Mouse (Mus musculus): ENCODE measurements around the gene Ppm1m. TPM values are rescaled to one million over a fixed set of nuclear protein-coding genes. Genes with fewer than 3 reads are reported as not detected.

The Ppm1m gene
- total RNA-seq, 2 experiments from 2014 or later = 19.4 to 21.8 TPM

- H3K4me3 ChIP-seq = no peak overlapping the region
- no peak overlapping the region for H3K27ac ChIP-seq
- TF ChIP-seq CTCF (conservative IDR thresholded peaks at IDR 0.05) = no peak
- no peak for DNase-seq (ENCODE audit: low spot score in 2 of 2)
These were observed 2.3 kb downstream of the Ppm1m start for GRCm38 (mm10) chr9:106197081-106197713.

- DNase-seq (ENCODE audit: low spot score in 2 of 2) = no peak
- TF ChIP-seq CTCF (conservative IDR thresholded peaks at IDR 0.05) = no peak
- no peak overlapping the region for H3K4me3 ChIP-seq
- peak overlapping the region; percentile 83; the same call in 1 of the 2 replicates for H3K27ac ChIP-seq
These were observed 3.9 kb downstream of the Ppm1m start for GRCm38 (mm10) chr9:106195693-106196092.

GRCm38 (mm10) chr9:106193930-106194807 lies 5.4 kb downstream of the Ppm1m start:
- no peak overlapping the region for H3K4me3 ChIP-seq

GRCm38 (mm10) chr9:106192998-106193397 lies 6.5 kb downstream of the Ppm1m start:
- no peak for DNase-seq (ENCODE audit: low spot score in 2 of 2)
- H3K27ac ChIP-seq = peak overlapping the region; percentile 83
- H3K4me3 ChIP-seq = no peak overlapping the region
- TF ChIP-seq CTCF (conservative IDR thresholded peaks at IDR 0.05) = no peak

More at GRCm38 (mm10) chr9:106193930-106194807, 5.4 kb downstream of the Ppm1m start:
- H3K27ac ChIP-seq = peak overlapping the region; percentile 83
- no peak for TF ChIP-seq CTCF (conservative IDR thresholded peaks at IDR 0.05)
- DNase-seq (ENCODE audit: low spot score in 2 of 2) = no peak

GRCm38 (mm10) chr9:106192024-106192423 lies 7.5 kb downstream of the Ppm1m start:
- Histone ChIP-seq H3K27ac (peak overlapping the region; percentile 83; the same call in 1 of the 2 replicates), H3K4me3 (no peak overlapping the region)
- TF ChIP-seq CTCF (conservative IDR thresholded peaks at IDR 0.05) = no peak
- DNase-seq (ENCODE audit: low spot score in 2 of 2) = no peak

- H3K4me3 ChIP-seq = no peak overlapping the region
- peak overlapping the region; percentile 18 for H3K27ac ChIP-seq
- no peak for DNase-seq (ENCODE audit: low spot score in 2 of 2)
- TF ChIP-seq CTCF (conservative IDR thresholded peaks at IDR 0.05) = no peak
These were observed 8.2 kb downstream of the Ppm1m start for GRCm38 (mm10) chr9:106191355-106191754.

GRCm38 (mm10) chr9:106183996-106184395 lies 15.6 kb downstream of the Ppm1m start:
- TF ChIP-seq CTCF (conservative IDR thresholded peaks at IDR 0.05) = no peak
- H3K27ac ChIP-seq = no peak overlapping the region
- DNase-seq (ENCODE audit: low spot score in 2 of 2) = no peak
- no peak overlapping the region for H3K4me3 ChIP-seq

GRCm38 (mm10) chr9:106182146-106182545 lies 17.4 kb downstream of the Ppm1m start:
- H3K4me3 ChIP-seq = no peak overlapping the region
- no peak for TF ChIP-seq CTCF (conservative IDR thresholded peaks at IDR 0.05)
- no peak for DNase-seq (ENCODE audit: low spot score in 2 of 2)

GRCm38 (mm10) chr9:106179964-106180363 lies 19.6 kb downstream of the Ppm1m start:
- H3K27ac ChIP-seq = no peak overlapping the region
- DNase-seq (ENCODE audit: low spot score in 2 of 2) = no peak
- H3K4me3 ChIP-seq = no peak overlapping the region
- TF ChIP-seq CTCF (conservative IDR thresholded peaks at IDR 0.05) = no peak

More at GRCm38 (mm10) chr9:106182146-106182545, 17.4 kb downstream of the Ppm1m start:
- H3K27ac ChIP-seq = no peak overlapping the region

- no peak for TF ChIP-seq CTCF (conservative IDR thresholded peaks at IDR 0.05)
- no peak for DNase-seq (ENCODE audit: low spot score in 2 of 2)
- H3K4me3 ChIP-seq = no peak overlapping the region
These were observed 20.1 kb downstream of the Ppm1m start for GRCm38 (mm10) chr9:106179454-106179853.

GRCm38 (mm10) chr9:106177799-106178198 lies 21.7 kb downstream of the Ppm1m start:
- no peak for TF ChIP-seq CTCF (conservative IDR thresholded peaks at IDR 0.05)
- no peak for DNase-seq (ENCODE audit: low spot score in 2 of 2)
- H3K27ac ChIP-seq = no peak overlapping the region
- H3K4me3 ChIP-seq = no peak overlapping the region

More at GRCm38 (mm10) chr9:106179454-106179853, 20.1 kb downstream of the Ppm1m start:
- no peak overlapping the region for H3K27ac ChIP-seq

- no peak for TF ChIP-seq CTCF (conservative IDR thresholded peaks at IDR 0.05)
- no peak for DNase-seq (ENCODE audit: low spot score in 2 of 2)
- Histone ChIP-seq H3K27ac (no peak overlapping the region), H3K4me3 (no peak overlapping the region)
These were observed 22.8 kb downstream of the Ppm1m start for GRCm38 (mm10) chr9:106176769-106177168.

- no peak for TF ChIP-seq CTCF (conservative IDR thresholded peaks at IDR 0.05)
These were observed 23.9 kb downstream of the Ppm1m start for GRCm38 (mm10) chr9:106175552-106176200.

More at GRCm38 (mm10) chr9:106175552-106176200, 23.9 kb downstream of the Ppm1m start:
- no peak for DNase-seq (ENCODE audit: low spot score in 2 of 2)
- Histone ChIP-seq H3K27ac (no peak overlapping the region), H3K4me3 (no peak overlapping the region)

Data from layer of hippocampus, adult 2 months (tissue).